Mouse (Mus musculus): ENCODE data around the gene Sparcl1. TPM values are rescaled to one million over a fixed set of nuclear protein-coding genes. Genes with fewer than 3 reads are reported as not detected.

Sparcl1 gene
- polyA plus RNA-seq, 1 experiment from 2014 or later, result 77.5 TPM

DNA sequence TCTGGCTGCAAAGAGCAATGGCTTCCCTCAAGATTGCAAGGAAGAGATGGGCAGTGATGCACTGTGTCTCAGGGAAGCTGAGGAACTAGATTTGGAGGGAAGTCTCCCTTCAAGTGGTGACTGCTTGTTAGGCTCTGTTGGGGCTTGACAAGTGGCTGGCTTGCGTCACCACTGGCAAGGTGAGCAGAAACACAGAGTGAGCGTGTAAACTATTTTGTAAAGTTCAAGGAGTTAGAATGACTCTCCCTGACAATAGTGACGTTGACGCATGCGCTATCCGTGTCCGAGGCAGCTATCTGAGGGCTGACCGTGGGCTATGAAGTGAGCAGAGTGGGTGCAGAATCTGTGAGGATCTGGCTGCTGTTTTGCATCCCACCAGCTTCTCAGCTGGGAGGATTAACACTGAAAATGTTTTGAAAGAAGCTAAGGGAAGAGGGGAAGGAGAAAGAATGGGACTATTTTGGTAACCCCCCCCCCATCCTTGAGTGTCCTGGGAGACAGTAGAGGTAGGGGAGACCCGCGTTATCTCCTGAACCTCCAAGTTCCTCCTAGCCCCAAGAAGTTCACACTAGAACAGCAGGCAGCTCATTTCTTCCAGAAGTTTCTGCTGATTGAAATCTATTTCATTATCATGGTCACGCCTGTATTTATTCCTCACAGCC, 18.0 kb downstream of the Sparcl1 start:
- H3K36me3 ChIP-seq (ENCODE audit: insufficient read depth, low read length), result no peaks in the 10 kb centered on the region
- no peaks in the 10 kb centered on the region for H3K9me3 ChIP-seq (replicated peaks; ENCODE audit: low read length)
- no peaks in the 10 kb centered on the region for H3K27me3 ChIP-seq (ENCODE audit: insufficient read depth, low read length)
- no peak overlapping the region for H3K9ac ChIP-seq (ENCODE audit: low read depth, low read length)
- 47% methylated on average over 11 of the region's 11 CpGs for WGBS
- ATAC-seq (replicated peaks; ENCODE audit: low FRiP score, low read depth) (no peak), DNase-seq (ENCODE audit: low spot score) (no peak)
- H3K4me1 ChIP-seq (replicated peaks; ENCODE audit: insufficient read depth, low read length), result no peaks in the 10 kb centered on the region; the same call in 1 of the 2 replicates
- H3K4me3 ChIP-seq (replicated peaks; ENCODE audit: low read depth, low read length), result no peak overlapping the region
- no peak overlapping the region for H3K4me2 ChIP-seq (ENCODE audit: low read length)
- no peak for TF ChIP-seq CTCF (IDR thresholded peaks at IDR 0.05; ENCODE audit: low read depth)
- peak overlapping the region; percentile 37 for H3K27ac ChIP-seq

GRCm38 (mm10) chr5:104089751-104090150, 23.8 kb downstream of the Sparcl1 start:
- no peak for DNase-seq (ENCODE audit: low spot score)
- no peak for TF ChIP-seq CTCF (IDR thresholded peaks at IDR 0.05; ENCODE audit: low read depth)
- Histone ChIP-seq H3K4me1 (replicated peaks; ENCODE audit: insufficient read depth, low read length) (no peaks in the 10 kb centered on the region), H3K9me3 (replicated peaks; ENCODE audit: low read length) (no peaks in the 10 kb centered on the region), H3K27me3 (ENCODE audit: insufficient read depth, low read length) (no peaks in the 10 kb centered on the region), H3K4me3 (replicated peaks; ENCODE audit: low read depth, low read length) (no peak overlapping the region), H3K36me3 (ENCODE audit: insufficient read depth, low read length) (no peaks in the 10 kb centered on the region), H3K27ac (no peak overlapping the region), H3K4me2 (ENCODE audit: low read length) (no peak overlapping the region), H3K9ac (ENCODE audit: low read depth, low read length) (no peak overlapping the region)
- WGBS, result 83% methylated on average over 2 of the region's 2 CpGs
- ATAC-seq (replicated peaks; ENCODE audit: low FRiP score, low read depth), result no peak

DNA sequence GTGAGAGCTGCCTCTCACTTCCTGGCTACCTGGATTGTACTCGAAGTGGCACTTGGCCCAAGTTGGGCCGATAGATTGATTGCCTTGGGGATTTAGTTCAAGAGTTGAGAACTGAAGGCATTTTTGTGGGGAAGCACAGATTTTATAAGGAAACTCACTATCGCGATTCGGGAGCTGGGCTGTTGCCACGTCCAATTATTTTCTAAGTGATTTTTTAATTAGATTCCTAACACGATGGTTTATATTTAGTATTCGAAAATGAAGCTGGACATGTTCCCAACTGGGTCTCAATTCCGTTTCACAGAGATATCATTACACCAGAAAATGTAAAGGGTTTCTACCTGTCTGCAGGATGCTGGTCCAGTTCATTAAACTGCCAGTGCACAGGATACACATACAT, 28.2 kb downstream of the Sparcl1 start:
- Histone ChIP-seq H3K36me3 (ENCODE audit: insufficient read depth, low read length) (no peaks in the 10 kb centered on the region), H3K27ac (no peak overlapping the region), H3K9ac (ENCODE audit: low read depth, low read length) (no peak overlapping the region), H3K4me3 (replicated peaks; ENCODE audit: low read depth, low read length) (no peak overlapping the region), H3K27me3 (ENCODE audit: insufficient read depth, low read length) (no peaks in the 10 kb centered on the region), H3K4me1 (replicated peaks; ENCODE audit: insufficient read depth, low read length) (no peaks in the 10 kb centered on the region), H3K9me3 (replicated peaks; ENCODE audit: low read length) (no peaks in the 10 kb centered on the region), H3K4me2 (ENCODE audit: low read length) (no peak overlapping the region)
- WGBS, result 84% methylated on average over 9 of the region's 9 CpGs
- no peak for TF ChIP-seq CTCF (IDR thresholded peaks at IDR 0.05; ENCODE audit: low read depth)
- DNase-seq (ENCODE audit: low spot score) (no peak), ATAC-seq (replicated peaks; ENCODE audit: low FRiP score, low read depth) (no peak)

DNA sequence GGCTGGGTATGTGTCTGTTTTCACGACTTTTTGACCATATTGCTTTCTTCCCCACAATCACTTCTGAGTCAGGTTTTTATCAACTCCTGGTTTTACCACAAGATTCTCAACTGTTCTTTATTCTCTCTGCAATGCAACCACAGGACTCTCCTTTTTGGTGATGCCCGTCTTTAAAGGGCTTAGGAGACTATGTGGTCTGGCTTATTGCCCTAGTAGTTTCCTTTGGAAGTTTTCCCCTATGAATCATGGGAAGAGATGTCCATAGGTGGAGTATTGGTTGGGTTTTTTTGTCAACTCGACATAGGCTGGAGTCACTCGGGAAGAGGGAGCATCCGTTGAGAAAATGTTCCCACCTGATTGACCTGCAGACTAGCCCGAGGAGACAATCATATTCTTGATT, 32.8 kb downstream of the Sparcl1 start:
- TF ChIP-seq CTCF (IDR thresholded peaks at IDR 0.05; ENCODE audit: low read depth), result no peak
- Histone ChIP-seq H3K9ac (ENCODE audit: low read depth, low read length) (no peak overlapping the region), H3K4me1 (replicated peaks; ENCODE audit: insufficient read depth, low read length) (no peaks in the 10 kb centered on the region), H3K4me2 (ENCODE audit: low read length) (no peak overlapping the region), H3K4me3 (replicated peaks; ENCODE audit: low read depth, low read length) (no peak overlapping the region), H3K27ac (no peak overlapping the region), H3K9me3 (replicated peaks; ENCODE audit: low read length) (no peaks in the 10 kb centered on the region), H3K36me3 (ENCODE audit: insufficient read depth, low read length) (no peaks in the 10 kb centered on the region), H3K27me3 (ENCODE audit: insufficient read depth, low read length) (no peaks in the 10 kb centered on the region)
- no peak for DNase-seq (ENCODE audit: low spot score)
- ATAC-seq (replicated peaks; ENCODE audit: low FRiP score, low read depth), result no peak
- WGBS, result 90% methylated on average over 6 of the region's 6 CpGs

GRCm38 (mm10) chr5:104077508-104077907, 36.0 kb downstream of the Sparcl1 start, which contains the start of gene Gm17660:
Gm17660 (minus strand) TSS chr5:104077608.
- Histone ChIP-seq H3K9me3 (replicated peaks; ENCODE audit: low read length) (no peaks in the 10 kb centered on the region), H3K9ac (ENCODE audit: low read depth, low read length) (no peak within 1 kb of the TSS), H3K4me3 (replicated peaks; ENCODE audit: low read depth, low read length) (no peak within 1 kb of the TSS), H3K36me3 (ENCODE audit: insufficient read depth, low read length) (no peaks in the 10 kb centered on the region), H3K4me1 (replicated peaks; ENCODE audit: insufficient read depth, low read length) (0 out of 2 replicates have a peak, but pooled peaks cover 2% of the 10 kb centered on the region), H3K4me2 (ENCODE audit: low read length) (no peak within 1 kb of the TSS), H3K27ac (no peak within 1 kb of the TSS), H3K27me3 (ENCODE audit: insufficient read depth, low read length) (no peaks in the 10 kb centered on the region)
- ATAC-seq (replicated peaks; ENCODE audit: low FRiP score, low read depth), result no peak
- WGBS, result 91% methylated on average over 7 of the region's 7 CpGs
- DNase-seq (ENCODE audit: low spot score), result no peak
- TF ChIP-seq CTCF (IDR thresholded peaks at IDR 0.05; ENCODE audit: low read depth), result no peak

DNA sequence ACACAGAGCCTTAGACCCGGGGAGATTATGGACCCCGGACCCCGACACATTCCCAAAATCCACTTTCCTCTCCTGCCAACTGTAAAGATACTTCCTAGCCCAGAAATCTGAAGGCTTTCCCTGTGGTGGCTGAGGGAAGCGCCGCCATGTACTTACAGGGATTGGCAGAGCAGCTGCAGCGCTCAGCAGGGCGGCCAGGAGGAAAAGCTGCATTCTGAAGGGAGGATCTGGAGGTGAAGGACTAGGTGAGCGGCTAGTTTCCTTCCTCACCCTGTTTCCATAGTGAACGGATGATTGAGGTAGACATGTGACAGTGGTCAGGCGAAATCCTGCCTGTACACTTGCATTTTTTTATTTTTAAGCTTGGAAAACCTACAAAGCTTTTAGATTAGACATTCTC, 37.2 kb downstream of the Sparcl1 start:
- no peak overlapping the region for H3K27ac ChIP-seq
- no peak overlapping the region for H3K4me2 ChIP-seq (ENCODE audit: low read length)
- TF ChIP-seq CTCF (IDR thresholded peaks at IDR 0.05; ENCODE audit: low read depth), result no peak
- H3K9me3 ChIP-seq (replicated peaks; ENCODE audit: low read length), result no peaks in the 10 kb centered on the region
- no peaks in the 10 kb centered on the region for H3K36me3 ChIP-seq (ENCODE audit: insufficient read depth, low read length)
- ATAC-seq (replicated peaks; ENCODE audit: low FRiP score, low read depth), result no peak
- DNase-seq (ENCODE audit: low spot score), result no peak
- 45% methylated on average over 10 of the region's 10 CpGs for WGBS
- no peak overlapping the region for H3K4me3 ChIP-seq (replicated peaks; ENCODE audit: low read depth, low read length)
- H3K4me1 ChIP-seq (replicated peaks; ENCODE audit: insufficient read depth, low read length), result 0 out of 2 replicates have a peak, but pooled peaks cover 3% of the 10 kb centered on the region
- H3K9ac ChIP-seq (ENCODE audit: low read depth, low read length), result no peak overlapping the region
- no peaks in the 10 kb centered on the region for H3K27me3 ChIP-seq (ENCODE audit: insufficient read depth, low read length)

GRCm38 (mm10) chr5:104074388-104074787, 39.1 kb downstream of the Sparcl1 start:
- no peak overlapping the region for H3K9ac ChIP-seq (ENCODE audit: low read depth, low read length)
- peak overlapping the region; percentile 34 for H3K4me2 ChIP-seq (ENCODE audit: low read length)
- 0 out of 2 replicates have a peak, but pooled peaks cover 3% of the 10 kb centered on the region for H3K4me1 ChIP-seq (replicated peaks; ENCODE audit: insufficient read depth, low read length)
- WGBS, result 23% methylated on average over 12 of the region's 12 CpGs
- TF ChIP-seq CTCF (IDR thresholded peaks at IDR 0.05; ENCODE audit: low read depth), result peak; percentile 86
- no peaks in the 10 kb centered on the region for H3K36me3 ChIP-seq (ENCODE audit: insufficient read depth, low read length)
- peak; percentile 80 for DNase-seq (ENCODE audit: low spot score)
- no peaks in the 10 kb centered on the region for H3K27me3 ChIP-seq (ENCODE audit: insufficient read depth, low read length)
- H3K27ac ChIP-seq, result no peak overlapping the region
- ATAC-seq (replicated peaks; ENCODE audit: low FRiP score, low read depth), result no peak
- H3K4me3 ChIP-seq (replicated peaks; ENCODE audit: low read depth, low read length), result no peak overlapping the region
- H3K9me3 ChIP-seq (replicated peaks; ENCODE audit: low read length), result no peaks in the 10 kb centered on the region
